Mouse (Mus musculus) midbrain, embryonic 14.5 days (tissue): Measurements from ENCODE around the gene Foxb2. TPM values are rescaled to one million over a fixed set of nuclear protein-coding genes. Genes with fewer than 3 reads are reported as not detected.
A peak's percentile ranks its signal among the peaks of the same experiment; 100 is the strongest.

Experiments used
- ATAC-seq: fragments of 200-750 bp; cut with Nextera tagmentation; 2 replicates; pipeline ENCODE4 v1.8.0; 2017; ENCODE audit warnings: moderate number of reproducible peaks, moderate library complexity; ENCODE audit not compliant: low FRiP score, low TSS enrichment
- DNase-seq: peaks from one replicate; pipeline ENCODE4 v3.0.0-alpha.2; 2015
- H3K27ac ChIP-seq: fragments of 300-500 bp; sonication (generic); replicated peaks from 2 replicates; pipeline ENCODE4 v1.5.1; 2014; ENCODE audit warnings: mild to moderate bottlenecking, low read depth, low read length, moderate library complexity
- H3K27me3 ChIP-seq: fragments of 300-500 bp; sonication (generic); 2 replicates; pipeline ENCODE4 v1.6.1; 2014; ENCODE audit warnings: low read length, control low read depth, mixed read lengths; ENCODE audit not compliant: control insufficient read depth, insufficient read depth
- H3K36me3 ChIP-seq: fragments of 300-500 bp; sonication (generic); 2 replicates; pipeline ENCODE4 v1.6.1; 2014; ENCODE audit warnings: low read length, control low read depth; ENCODE audit not compliant: control insufficient read depth, insufficient read depth
- H3K4me1 ChIP-seq: fragments of 300-500 bp; sonication (generic); 2 replicates; pipeline ENCODE4 v1.6.1; 2014; ENCODE audit warnings: mild to moderate bottlenecking, antibody characterized with exemption, low read length, control low read depth; ENCODE audit not compliant: control insufficient read depth, insufficient read depth
- H3K4me2 ChIP-seq: fragments of 300-500 bp; sonication (generic); 2 replicates; pipeline ENCODE4 v1.6.1; 2014; ENCODE audit warnings: mild to moderate bottlenecking, low read length, moderate library complexity
- H3K4me3 ChIP-seq: fragments of 300-500 bp; sonication (generic); replicated peaks from 2 replicates; pipeline ENCODE4 v1.5.1; 2014; ENCODE audit warnings: low read depth, low read length
- H3K9ac ChIP-seq: fragments of 300-500 bp; sonication (generic); replicated peaks from 2 replicates; pipeline ENCODE4 v1.6.1; 2014; ENCODE audit warnings: mild to moderate bottlenecking, low read length, moderate library complexity
- H3K9me3 ChIP-seq: fragments of 300-500 bp; sonication (generic); 2 replicates; pipeline ENCODE4 v1.6.1; 2016; ENCODE audit warnings: low read length, control low read depth, mixed read lengths; ENCODE audit not compliant: control insufficient read depth
- WGBS: fragments of 180-500 bp; shearing (Covaris S2); extraction: QIAGEN DNeasy Blood & Tissue Kit; methylation state at CpG from one replicate; pipeline ENCODE4 v1.1.7; 2014; 5-methylcytosine and 5-hydroxymethylcytosine counted together
- polyA plus RNA-seq: library from polyadenylated mRNA; unstranded; fragments of >200 nt; fragmentation: Nextera tagmentation; extraction: Ambion mirVana; gene quantifications from 2 replicates; pipeline ENCODE4 v1.2.1, GENCODE M21; 2014

The Foxb2 gene
- polyA plus RNA-seq, 1 experiment from 2014 or later: not detected

DNA sequence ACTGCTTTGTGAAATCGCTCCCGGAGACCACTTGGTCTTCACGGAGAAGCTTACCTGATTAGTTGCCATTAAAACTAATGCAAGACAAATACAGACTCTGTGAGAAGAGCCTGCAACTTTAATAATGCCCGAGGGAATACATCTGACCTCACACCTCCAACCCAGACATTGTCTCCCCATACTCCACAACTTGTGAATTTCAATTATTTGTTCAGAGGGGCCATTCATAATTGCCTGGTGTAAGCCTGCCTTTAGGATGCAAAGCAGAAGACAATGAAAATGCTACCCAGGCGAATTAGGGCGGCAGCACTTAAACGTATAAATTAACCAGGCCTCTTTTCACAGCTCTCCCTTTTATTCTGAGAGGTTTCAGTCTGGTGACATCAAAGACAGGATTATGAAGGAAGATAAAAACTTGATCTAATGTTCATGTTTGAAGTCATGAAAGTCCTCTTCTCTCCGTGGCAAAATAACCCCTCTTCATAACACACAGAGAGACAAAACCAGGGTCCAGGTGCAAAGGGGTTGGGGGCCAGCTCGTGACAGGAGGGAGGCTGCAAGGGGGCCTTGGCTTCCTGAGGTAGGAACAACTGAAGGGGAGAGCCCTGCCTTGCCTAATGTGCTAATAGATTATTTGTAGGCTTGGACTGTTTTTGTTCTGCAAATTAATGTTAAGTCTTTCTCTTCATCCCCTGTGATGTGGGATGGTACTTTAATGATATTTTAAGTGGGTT is 31.9 kb downstream of the Foxb2 start:
- no peak overlapping the region for H3K27ac ChIP-seq
- no peaks in the 10 kb centered on the region for H3K36me3 ChIP-seq
- H3K4me3 ChIP-seq: no peak overlapping the region
- WGBS: 5% methylated on average over 9 of the region's 9 CpGs
- H3K4me2 ChIP-seq: no peak overlapping the region
- DNase-seq (peak; percentile 12), ATAC-seq (0 out of 2 replicates have a peak, but pooled peaks have one; percentile 37)
- H3K27me3 ChIP-seq: no peaks in the 10 kb centered on the region
- no peaks in the 10 kb centered on the region for H3K9me3 ChIP-seq
- H3K4me1 ChIP-seq: peaks cover 6% of the 10 kb centered on the region
- no peak overlapping the region for H3K9ac ChIP-seq

DNA sequence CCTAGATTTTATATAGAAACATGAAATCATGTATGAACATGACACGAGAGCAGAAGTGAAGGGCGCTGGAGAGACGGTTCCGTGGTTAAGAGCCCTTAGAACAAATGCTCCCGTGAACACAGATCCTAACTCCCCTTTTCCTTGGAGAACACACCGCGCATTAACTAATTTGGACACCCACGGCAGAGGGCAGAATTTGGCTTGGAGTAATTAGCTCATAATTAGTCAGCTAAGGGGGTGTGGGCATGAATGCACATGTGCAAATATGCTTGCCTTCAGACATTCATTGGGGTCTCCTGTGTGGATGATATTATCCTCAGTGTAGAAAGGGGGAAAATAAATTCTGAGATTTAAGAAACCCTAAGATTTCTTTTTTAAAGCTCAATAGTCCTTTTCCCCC is 32.6 kb downstream of the Foxb2 start:
- WGBS: 66% methylated on average over 8 of the region's 8 CpGs
- H3K27ac ChIP-seq: no peak overlapping the region
- no peaks in the 10 kb centered on the region for H3K9me3 ChIP-seq
- DNase-seq: peak; percentile 13
- no peaks in the 10 kb centered on the region for H3K36me3 ChIP-seq
- no peak; the same call in 1 of the 2 replicates for ATAC-seq
- H3K9ac ChIP-seq: no peak overlapping the region
- H3K27me3 ChIP-seq: no peaks in the 10 kb centered on the region
- H3K4me3 ChIP-seq: no peak overlapping the region
- no peak overlapping the region for H3K4me2 ChIP-seq
- peaks cover 6% of the 10 kb centered on the region for H3K4me1 ChIP-seq

DNA sequence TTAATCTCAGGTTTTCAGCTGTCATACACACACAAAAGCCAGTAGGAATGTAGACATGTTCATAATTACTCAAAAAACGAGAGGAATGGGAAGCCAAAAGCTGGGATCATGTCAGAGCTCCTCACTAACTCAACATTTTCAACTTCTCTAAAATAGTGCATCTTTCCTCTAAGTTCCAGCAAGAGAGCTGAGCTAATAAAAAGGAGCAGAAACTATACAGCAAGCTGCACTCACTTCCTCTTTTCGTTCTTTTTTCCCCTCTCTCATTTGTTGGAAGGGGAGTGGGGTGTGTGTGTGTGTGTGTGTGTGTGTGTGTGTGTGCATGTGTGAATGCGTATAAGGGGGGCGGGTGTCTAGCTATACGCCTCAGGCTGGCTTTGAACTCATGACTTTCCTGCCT is 45.9 kb downstream of the Foxb2 start:
- no peaks in the 10 kb centered on the region for H3K9me3 ChIP-seq
- no peak overlapping the region for H3K9ac ChIP-seq
- no peak overlapping the region for H3K4me2 ChIP-seq
- H3K27ac ChIP-seq: no peak overlapping the region
- WGBS: 81% methylated on average over 5 of the region's 5 CpGs
- DNase-seq (no peak), ATAC-seq (no peak)
- no peaks in the 10 kb centered on the region for H3K36me3 ChIP-seq
- no peak overlapping the region for H3K4me3 ChIP-seq
- no peaks in the 10 kb centered on the region for H3K27me3 ChIP-seq
- H3K4me1 ChIP-seq: no peaks in the 10 kb centered on the region

DNA sequence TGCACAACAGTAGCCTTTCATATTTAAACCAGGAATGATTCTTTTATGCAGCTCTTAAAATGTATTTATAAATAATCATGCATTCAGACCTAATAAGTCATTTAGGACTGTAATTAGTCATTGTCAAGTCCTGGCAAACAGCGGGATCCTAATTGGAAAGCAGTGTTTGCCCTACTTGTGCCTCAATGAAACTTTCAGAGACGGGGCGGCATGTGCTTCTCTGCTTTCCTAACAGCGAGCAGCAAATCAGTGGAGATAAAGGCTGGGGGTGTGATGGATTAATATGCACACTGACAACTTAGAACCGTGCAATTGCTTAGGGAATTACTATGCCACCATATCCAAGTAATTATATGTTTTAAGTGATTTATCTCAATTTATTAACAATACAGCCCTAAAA is 48.4 kb downstream of the Foxb2 start:
- Histone ChIP-seq H3K4me1 (no peaks in the 10 kb centered on the region), H3K27ac (no peak overlapping the region), H3K9ac (no peak overlapping the region), H3K4me3 (no peak overlapping the region), H3K9me3 (no peaks in the 10 kb centered on the region), H3K4me2 (no peak overlapping the region), H3K36me3 (no peaks in the 10 kb centered on the region), H3K27me3 (no peaks in the 10 kb centered on the region)
- WGBS: 64% methylated on average over 5 of the region's 5 CpGs
- DNase-seq (no peak), ATAC-seq (no peak)

Other genes starting within 250 kb of the Foxb2 start
- 8.6 and 11.7 TPM in 2 replicates for gene Vps13a, start 92.9 kb downstream of the Foxb2 start, polyA plus RNA-seq
- gene Prune2, start 82.3 kb upstream of the Foxb2 start, polyA plus RNA-seq: 7.7 and 8.1 TPM in 2 replicates